Mouse (Mus musculus) lung, adult 2 months (tissue): ENCODE measurements at regions not wholly inside any gene's neighbourhood (a gene's known extent, or its start where the extent isn't known, plus 50 kb on each side); places are given as distances from the start of the nearest gene placed in this dataset.
A peak's percentile ranks its signal among the peaks of the same experiment; 100 is the strongest.

ENCODE experiments used
- DNase-seq: peaks from one replicate; pipeline ENCODE4 v3.0.0; 2022
- H3K4me1 ChIP-seq: fragments of 200-500 bp; 2 replicates; pipeline ENCODE4 v1.6.1; 2011; ENCODE audit warnings: low read length; ENCODE audit not compliant: control insufficient read depth, insufficient read depth
- H3K4me3 ChIP-seq: fragments of 200-500 bp; replicated peaks from 2 replicates; pipeline ENCODE3; 2011; ENCODE audit warnings: low read depth, mild to moderate bottlenecking, control low read depth, low read length; ENCODE audit errors: extremely low read depth
- CTCF ChIP-seq: fragments of 200-500 bp; IDR thresholded peaks from 2 replicates; pipeline ENCODE4 v1.5.1; 2011; ENCODE audit warnings: mild to moderate bottlenecking, low read length, control low read depth; ENCODE audit not compliant: insufficient read depth
- POLR2A ChIP-seq: fragments of 200-500 bp; IDR thresholded peaks from 2 replicates; pipeline ENCODE4 v1.6.1; 2011; ENCODE audit warnings: low read depth, mild to moderate bottlenecking, control low read depth, low read length, borderline replicate concordance; ENCODE audit errors: extremely low read depth
- WGBS: fragments of 180-500 bp; shearing (Covaris S2); methylation state at CpG from one replicate; pipeline ENCODE4 v1.1.7; 2018; 5-methylcytosine and 5-hydroxymethylcytosine counted together

DNA sequence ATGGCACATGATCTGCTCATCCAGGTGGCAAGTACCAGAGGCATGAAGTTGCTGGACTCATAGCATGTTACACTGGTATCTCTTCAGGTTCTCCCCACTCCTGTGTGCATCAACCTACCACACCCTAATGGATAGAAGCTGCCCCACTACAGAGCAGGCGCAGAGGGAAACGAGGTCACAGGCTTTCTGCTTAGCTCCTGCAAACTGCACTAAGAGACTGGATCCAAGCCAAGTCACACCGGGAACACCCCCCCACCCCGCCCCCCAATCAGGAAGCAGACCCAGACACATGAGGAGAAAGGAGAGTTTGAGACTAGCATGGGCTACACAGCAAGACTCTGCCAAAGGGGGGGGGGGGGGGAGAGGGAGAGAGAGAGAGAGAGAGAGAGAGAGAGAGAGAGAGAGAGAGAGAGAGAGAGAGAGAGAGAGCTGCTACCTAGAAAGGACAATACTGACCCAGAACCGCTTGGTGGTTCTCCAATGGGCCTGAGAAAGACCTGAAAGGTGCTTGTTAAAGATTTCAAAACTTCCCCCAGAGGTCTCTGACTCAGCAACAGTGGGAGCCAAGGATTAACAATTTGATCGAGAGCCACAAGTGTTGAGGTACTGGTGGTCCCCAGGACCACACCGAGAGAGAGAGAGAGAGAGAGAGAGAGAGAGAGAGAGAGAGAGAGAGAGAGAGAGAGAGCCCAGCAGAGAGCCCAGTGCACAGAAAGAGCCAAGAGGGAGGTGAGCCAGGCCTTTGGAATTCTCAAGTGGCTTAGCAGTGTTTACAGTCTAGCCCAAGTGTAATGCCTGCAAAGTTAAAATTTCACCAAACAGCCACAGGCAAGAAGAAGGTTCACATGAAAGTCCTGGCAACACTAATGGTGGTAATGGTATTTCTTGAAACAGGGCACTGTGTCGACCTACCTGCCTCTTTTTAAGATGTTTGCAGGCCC lies 215.1 kb downstream of the Sox4 start:
- no peak for TF ChIP-seq POLR2A
- no peak for TF ChIP-seq CTCF
- Histone ChIP-seq H3K4me3 (no peak overlapping the region), H3K4me1 (peaks cover 11% of the 10 kb centered on the region)
- peak; percentile 62 for DNase-seq
- 31% methylated on average over 8 of the region's 8 CpGs for WGBS

DNA sequence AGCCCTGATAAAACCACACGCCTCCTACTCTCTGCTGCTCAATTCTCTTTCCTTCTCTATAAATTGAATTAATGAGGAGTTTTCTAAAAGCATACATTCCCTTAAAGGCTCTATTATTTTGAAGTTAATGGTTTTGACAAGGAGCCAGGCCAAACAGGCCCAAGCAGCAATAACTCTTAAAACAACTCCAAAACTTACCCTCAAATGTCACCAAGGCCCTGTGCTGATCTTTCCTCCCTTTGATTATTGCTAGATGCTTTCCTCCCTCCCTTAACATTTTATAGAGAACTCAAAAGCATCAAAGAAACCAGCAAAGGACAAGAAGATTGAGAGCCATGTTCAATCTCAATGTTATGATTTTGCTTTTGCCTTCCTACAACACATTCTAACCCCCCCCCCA lies 221.0 kb downstream of the Sox4 start:
- no peak for DNase-seq
- WGBS, result 96% methylated on average over 1 of the region's 1 CpGs
- TF ChIP-seq CTCF, result no peak
- no peak for TF ChIP-seq POLR2A
- H3K4me3 ChIP-seq, result no peak overlapping the region
- H3K4me1 ChIP-seq, result no peaks in the 10 kb centered on the region

DNA sequence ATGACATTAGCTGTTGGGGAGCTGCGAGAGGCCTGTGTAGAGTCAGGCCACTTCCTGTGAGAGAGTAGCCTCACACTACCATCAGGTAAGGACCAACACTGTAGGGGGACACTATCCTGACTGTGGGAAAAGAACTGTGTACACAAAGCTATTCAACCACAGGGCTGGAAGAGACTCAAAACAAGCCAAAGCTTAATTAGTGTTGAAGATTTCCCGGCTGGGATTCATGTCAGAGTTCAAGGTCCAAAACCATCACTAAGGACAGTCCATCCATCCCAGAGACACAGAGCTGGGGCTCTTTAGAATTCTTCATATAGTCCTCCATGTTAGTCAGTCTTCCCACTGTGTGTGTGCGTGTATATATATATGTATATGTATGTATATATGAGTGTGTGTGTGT lies 221.5 kb downstream of the Sox4 start:
- DNase-seq, result no peak
- WGBS, result 75% methylated on average over 3 of the region's 3 CpGs
- no peak for TF ChIP-seq POLR2A
- TF ChIP-seq CTCF, result no peak

DNA sequence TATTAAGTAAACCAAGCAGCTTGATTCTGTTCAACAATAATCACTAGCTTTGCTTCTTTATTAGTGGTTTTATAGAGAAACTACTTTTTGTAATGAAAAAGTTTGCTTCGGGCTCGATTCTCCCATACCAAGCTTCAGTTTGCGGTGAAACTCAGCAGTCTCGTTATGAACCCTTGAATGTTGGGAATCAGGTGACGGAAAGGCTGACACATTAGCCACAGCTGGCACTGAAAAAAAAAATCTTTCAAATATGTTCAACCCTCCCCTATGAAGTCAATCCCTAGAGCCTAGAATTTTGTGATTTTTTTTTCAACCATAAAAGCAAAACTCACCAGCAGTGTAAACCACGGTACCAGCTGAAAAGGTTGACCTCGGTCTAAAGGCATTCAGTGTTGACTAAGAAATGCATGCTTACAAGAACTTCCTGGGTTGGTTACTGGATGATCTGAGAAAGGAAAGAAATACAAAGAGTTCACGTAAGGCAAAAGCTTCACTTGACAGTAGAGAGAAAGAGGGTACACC lies 223.4 kb downstream of the Sox4 start:
- Histone ChIP-seq H3K4me1 (no peaks in the 10 kb centered on the region; the same call in 1 of the 2 replicates), H3K4me3 (no peak overlapping the region)
- WGBS, result 76% methylated on average over 8 of the region's 8 CpGs
- TF ChIP-seq POLR2A (no peak), CTCF (no peak)
- DNase-seq, result no peak

More for the DNA sequence above, 221.5 kb downstream of the Sox4 start:
- Histone ChIP-seq H3K4me3 (no peak overlapping the region), H3K4me1 (no peaks in the 10 kb centered on the region)

DNA sequence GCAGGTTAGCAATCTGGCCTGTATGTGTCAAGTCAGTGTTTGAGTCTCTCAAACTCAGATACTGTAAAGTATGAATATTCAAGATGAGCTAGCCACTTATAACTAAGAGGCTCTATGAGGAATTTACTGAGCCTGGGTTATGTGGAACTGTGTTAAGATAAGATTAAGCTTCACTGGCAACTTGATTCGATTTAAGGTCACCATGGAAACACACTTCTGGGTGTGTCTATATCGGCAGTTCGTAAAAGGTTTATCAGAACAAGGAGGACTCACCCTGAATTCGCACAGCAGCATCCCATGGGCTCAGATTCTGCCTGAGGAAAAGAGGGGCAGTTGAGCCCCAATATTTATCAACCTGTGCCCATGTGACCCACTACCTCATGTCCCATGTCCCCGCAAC lies 224.7 kb downstream of the Sox4 start:
- TF ChIP-seq CTCF (no peak), POLR2A (no peak)
- WGBS, result 82% methylated on average over 5 of the region's 5 CpGs
- no peak for DNase-seq
- H3K4me1 ChIP-seq, result no peaks in the 10 kb centered on the region; the same call in 1 of the 2 replicates
- no peak overlapping the region for H3K4me3 ChIP-seq

DNA sequence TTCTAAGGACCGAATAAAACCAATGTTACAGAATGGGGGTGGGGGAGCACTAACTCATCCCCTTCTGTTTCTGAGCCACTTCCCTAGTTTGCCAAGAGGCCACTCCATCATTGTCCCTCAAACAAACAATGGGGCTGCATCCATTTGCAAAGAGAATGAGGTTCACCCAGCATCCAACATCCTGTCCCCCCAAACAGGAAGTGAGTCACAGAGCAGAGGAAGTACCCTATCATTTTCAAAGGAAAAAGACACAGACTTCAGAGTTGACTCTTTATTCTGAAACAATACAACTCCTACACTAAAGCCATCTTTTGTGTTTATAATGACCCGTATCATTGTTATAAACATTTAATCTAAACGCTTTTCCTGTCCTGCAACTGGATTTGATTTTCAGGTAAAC lies 229.2 kb downstream of the Sox4 start:
- DNase-seq, result no peak
- TF ChIP-seq CTCF (no peak), POLR2A (no peak)
- peaks cover 15% of the 10 kb centered on the region for H3K4me1 ChIP-seq
- no peak overlapping the region for H3K4me3 ChIP-seq
- 44% methylated on average over 3 of the region's 3 CpGs for WGBS

DNA sequence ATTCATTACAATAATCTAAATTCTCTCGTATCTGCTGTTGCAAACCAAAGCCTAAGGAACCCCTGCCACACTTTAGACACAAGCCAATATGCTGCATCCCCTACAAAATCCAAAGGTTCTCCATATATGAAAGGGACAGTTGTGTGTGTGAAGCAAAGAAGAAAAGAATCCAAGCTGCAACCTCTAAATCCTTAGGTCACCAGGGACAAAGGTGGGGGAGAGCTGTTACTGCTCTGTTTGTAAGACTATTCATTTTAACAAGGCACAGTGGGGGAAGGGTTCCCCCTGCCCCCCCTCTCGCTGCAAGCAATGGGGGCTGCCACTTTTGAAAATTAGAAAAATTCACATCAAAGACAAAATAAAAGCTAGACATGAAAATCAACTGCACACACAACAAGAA lies 231.4 kb downstream of the Sox4 start:
- peaks cover 15% of the 10 kb centered on the region for H3K4me1 ChIP-seq
- no peak for TF ChIP-seq CTCF
- no peak for TF ChIP-seq POLR2A
- 90% methylated on average over 2 of the region's 2 CpGs for WGBS
- no peak overlapping the region for H3K4me3 ChIP-seq
- DNase-seq, result no peak

DNA sequence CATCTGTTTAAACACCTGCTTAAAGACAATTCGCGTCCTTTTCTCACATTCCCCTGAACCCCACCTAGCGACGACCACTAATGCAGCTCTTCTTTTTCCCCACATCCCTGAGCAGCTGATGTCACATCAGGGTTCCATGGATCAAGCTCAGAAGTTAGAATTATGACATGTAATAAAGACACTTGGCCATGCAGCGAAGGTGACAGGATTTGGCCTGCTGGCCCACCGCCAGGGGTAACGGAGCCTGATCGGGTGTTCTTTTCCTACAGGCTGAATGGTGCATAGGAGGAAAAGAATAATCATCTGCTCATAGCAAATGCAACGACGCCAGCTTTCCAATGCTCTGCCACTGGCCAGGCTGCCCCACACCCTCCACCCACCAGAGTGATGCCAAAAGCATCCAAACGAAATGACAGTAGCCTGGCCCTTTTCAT lies 231.9 kb downstream of the Sox4 start:
- WGBS, result 63% methylated on average over 11 of the region's 11 CpGs
- H3K4me3 ChIP-seq, result no peak overlapping the region
- no peak for DNase-seq
- TF ChIP-seq CTCF (no peak), POLR2A (no peak)
- peaks cover 15% of the 10 kb centered on the region for H3K4me1 ChIP-seq

DNA sequence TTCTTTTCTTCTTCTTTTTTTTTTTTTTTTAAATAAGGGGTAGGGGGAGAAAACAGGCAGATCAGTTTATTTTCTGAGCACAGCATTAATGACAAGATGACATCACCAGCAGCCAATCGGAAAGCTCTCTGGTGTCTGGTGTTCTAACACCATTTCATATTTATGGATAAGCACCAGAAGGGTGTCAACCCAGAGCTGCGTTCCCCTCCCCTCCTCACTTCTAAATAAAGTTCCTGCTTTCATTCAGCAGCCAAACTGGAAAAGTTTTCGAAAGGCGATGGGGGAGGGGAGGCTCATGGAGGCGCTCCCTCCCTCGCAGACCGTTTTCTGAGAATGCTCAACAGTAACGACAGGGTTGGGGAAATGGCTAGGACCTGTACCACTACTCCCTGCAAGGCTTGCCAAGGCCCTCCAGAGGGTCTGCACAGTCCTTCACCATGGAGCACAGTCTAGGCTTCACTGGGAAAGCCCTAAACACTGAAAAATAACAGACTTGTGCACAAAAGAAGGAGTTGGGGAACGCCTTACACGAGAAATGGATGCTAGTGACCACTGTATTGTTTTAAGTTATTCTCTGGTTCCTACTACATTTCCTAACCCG lies 232.8 kb downstream of the Sox4 start:
- TF ChIP-seq CTCF, result no peak
- no peak for TF ChIP-seq POLR2A
- no peak for DNase-seq
- Histone ChIP-seq H3K4me3 (no peak overlapping the region), H3K4me1 (peaks cover 15% of the 10 kb centered on the region)
- 34% methylated on average over 11 of the region's 11 CpGs for WGBS

DNA sequence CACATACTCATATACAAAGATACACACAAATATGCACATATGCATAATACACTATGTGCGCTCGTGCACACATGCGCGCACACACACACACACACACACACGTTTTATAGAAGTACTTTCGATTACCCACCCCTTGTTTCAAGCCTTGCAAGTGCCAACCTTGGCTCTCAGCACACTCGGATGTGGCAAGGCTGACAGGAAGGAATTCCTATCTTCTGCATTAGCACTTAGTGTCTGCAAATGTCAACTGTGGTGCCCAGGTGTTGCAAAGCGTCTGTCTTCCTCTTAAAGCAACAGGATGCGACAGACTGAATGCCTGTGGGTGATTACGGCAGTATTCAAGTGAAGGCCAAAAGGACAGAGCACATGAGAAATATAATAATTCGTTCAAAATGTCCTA lies 233.3 kb downstream of the Sox4 start:
- no peak overlapping the region for H3K4me3 ChIP-seq
- TF ChIP-seq POLR2A, result no peak
- TF ChIP-seq CTCF, result no peak
- DNase-seq, result no peak
- peaks cover 15% of the 10 kb centered on the region for H3K4me1 ChIP-seq
- 54% methylated on average over 11 of the region's 11 CpGs for WGBS
